ENCODE assay signal across 11 mouse cellular contexts in genomic region chr7:116409438-116409837, GRCm38 (mm10). TPM values are rescaled to one million over a fixed set of nuclear protein-coding genes. Genes with fewer than 3 reads are reported as not detected.
DNase-seq lines count a peak whose midpoint lies in the region; ATAC-seq lines count a peak whose summit lies in the region.
"Had no signal": no experiment of that assay in that cellular context is flagged by ENCODE, and none has a peak within 500 bp of the region (broad histone marks: within the 10 kb centered on the region; RNA-seq: fewer than 3 reads in every experiment).

No protein-coding gene starts in this region.

- 33% methylated on average over 1 of the region's 1 CpGs for WGBS in kidney, embryonic 16.5 days

- peaks cover 7% of the 10 kb centered on the region for H3K4me1 ChIP-seq in kidney, embryonic 16.5 days (ENCODE audit: insufficient read depth, low read length)
- H3K4me1 ChIP-seq: neural tube, embryonic 15.5 days had no signal

- H3K4me3 ChIP-seq in kidney, embryonic 16.5 days (ENCODE audit: low read length): no peak overlapping the region
- H3K4me3 ChIP-seq: heart, embryonic 12.5 days; neural tube, embryonic 15.5 days had no signal

- no peak overlapping the region for H3K9ac ChIP-seq in kidney, embryonic 16.5 days (replicated peaks; ENCODE audit: low read length)
- H3K9ac ChIP-seq: heart, embryonic 12.5 days; neural tube, embryonic 15.5 days had no signal

- DNase-seq in kidney, postnatal 14 days: no peak
- DNase-seq in 3T3-L1 (ENCODE audit: low read depth, low spot score): peak; percentile 47
- DNase-seq in CD4-positive helper T cell, adult 2 months (ENCODE audit: low read depth, low spot score): peak; percentile 44
- no peak for DNase-seq in right cerebral cortex, postnatal 25 days
- no peak for DNase-seq in embryo, embryonic 9.5 days (ENCODE audit: extremely low spot score)
- DNase-seq: right cerebral cortex, postnatal 14 days; thymus, postnatal 4 days had no signal

- peak overlapping the region; percentile 26; the same call in 1 of the 2 replicates for H3K27ac ChIP-seq in kidney, embryonic 16.5 days (ENCODE audit: low read length)
- H3K27ac ChIP-seq: neural tube, embryonic 15.5 days had no signal

- H3K27me3 ChIP-seq in kidney, embryonic 16.5 days (ENCODE audit: insufficient read depth, low read length): no peaks in the 10 kb centered on the region
- H3K27me3 ChIP-seq: heart, embryonic 12.5 days; neural tube, embryonic 15.5 days had no signal

- no peaks in the 10 kb centered on the region for H3K9me3 ChIP-seq in kidney, embryonic 16.5 days (ENCODE audit: low read length)
- H3K9me3 ChIP-seq: heart, embryonic 12.5 days; neural tube, embryonic 15.5 days had no signal

- no peaks in the 10 kb centered on the region for H3K36me3 ChIP-seq in kidney, embryonic 16.5 days (ENCODE audit: insufficient read depth, low read length)
- H3K36me3 ChIP-seq: neural tube, embryonic 15.5 days had no signal

- no peak overlapping the region for H3K4me2 ChIP-seq in kidney, embryonic 16.5 days (replicated peaks; ENCODE audit: low read depth, low read length)
- H3K4me2 ChIP-seq: heart, embryonic 12.5 days; neural tube, embryonic 15.5 days had no signal

- no peak for ATAC-seq in kidney, embryonic 16.5 days (ENCODE audit: low FRiP score, low TSS enrichment)
- peak; percentile 97 for ATAC-seq in granulocyte monocyte progenitor cell, adult 5-6 weeks (replicated peaks; ENCODE audit: poor library complexity, severe bottlenecking)

RNA-seq across cellular contexts. Expression of gene Pik3c2a, which starts 33.8 kb away (rescaled TPM):
- 29.1 and 39.8 TPM in 2 replicates for polyA plus RNA-seq in kidney, embryonic 16.5 days (2015; fragmentation: Nextera tagmentation; extraction: Ambion mirVana)
- total RNA-seq in granulocyte monocyte progenitor cell, adult 5-6 weeks (2014; fragmentation: Nextera tagmentation): 13.2 and 24.8 TPM in 2 replicates
- 12.8 and 13.8 TPM in 2 replicates for total RNA-seq in granulocyte monocyte progenitor cell, adult 5-6 weeks (2017)

Comparison
In these comparisons a context has a peak if more than half of its experiments do, and no peak if none do; other contexts are left out.
1. DNase-seq: peak in 3T3-L1 (single experiment) and CD4-positive helper T cell, adult 2 months (single experiment); none in kidney, postnatal 14 days (single experiment), right cerebral cortex, postnatal 25 days (single experiment) and embryo, embryonic 9.5 days (single experiment).